Mouse (Mus musculus): ENCODE data around the gene Fut7. TPM values are rescaled to one million over a fixed set of nuclear protein-coding genes. Genes with fewer than 3 reads are reported as not detected.

Fut7 gene
- total RNA-seq, 2 experiments from 2014 or later = 0.87 to 0.94 TPM

DNA sequence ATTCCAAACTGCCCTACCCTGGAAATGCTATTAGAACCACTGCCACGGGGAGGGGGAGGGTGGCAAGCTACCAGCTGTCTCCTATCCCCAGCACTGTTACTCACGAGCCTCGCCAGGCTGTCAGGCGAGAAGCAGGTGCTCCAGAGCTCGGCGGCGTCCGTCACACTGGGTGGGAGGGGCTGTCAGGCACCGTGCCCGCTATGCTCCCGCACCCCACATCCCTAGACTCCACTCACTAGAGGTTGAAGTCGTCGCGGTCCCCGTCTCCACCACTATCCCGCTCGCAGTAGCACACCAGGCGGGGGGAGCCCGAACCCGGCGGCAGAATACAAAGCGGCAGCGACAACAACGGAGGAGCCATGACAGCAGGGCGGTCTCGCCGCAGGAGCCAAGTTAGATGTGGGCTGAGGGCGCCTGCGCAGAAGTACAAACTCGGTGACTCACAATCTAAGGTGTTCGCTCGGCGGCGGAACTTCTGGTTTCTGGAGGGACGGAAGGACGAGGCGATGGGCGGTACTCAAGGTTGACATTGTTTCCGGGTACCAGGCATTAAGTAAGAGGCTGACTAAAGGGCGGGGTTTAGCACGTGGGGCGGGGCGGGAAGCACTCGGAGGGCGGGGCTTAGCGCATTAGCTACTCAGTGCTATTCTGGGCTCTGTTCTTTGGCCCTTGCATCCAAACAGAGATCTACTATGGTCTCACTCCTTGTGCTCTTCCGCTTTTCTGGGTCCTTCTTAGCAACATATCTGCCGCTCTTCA lies 37.7 kb downstream of the Fut7 start, which contains the start of gene Paxx:
Paxx (minus strand) TSS at position 544 of the 759 bp plus-strand sequence.
- DNase-seq = peak; percentile 90 to 91

DNA sequence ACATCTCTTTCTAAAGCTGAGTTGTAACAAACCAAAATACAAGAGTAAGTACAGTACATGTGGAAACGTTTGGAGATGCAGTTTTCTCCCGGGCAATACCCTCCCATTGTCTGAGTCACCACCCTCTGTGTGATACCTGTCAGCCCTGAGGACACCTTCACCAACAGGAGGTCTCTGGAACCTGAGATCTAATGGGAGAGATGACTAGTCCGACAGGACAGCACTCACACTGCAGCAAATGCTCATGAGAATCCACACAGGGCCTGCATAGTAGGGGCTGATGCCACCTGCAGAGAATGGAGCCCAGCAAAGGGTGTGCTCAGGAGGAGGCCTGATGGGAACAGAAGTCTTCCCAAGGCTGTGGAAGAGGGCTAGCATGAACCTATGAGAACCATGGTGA lies 38.3 kb downstream of the Fut7 start:
- DNase-seq = no peak

DNA sequence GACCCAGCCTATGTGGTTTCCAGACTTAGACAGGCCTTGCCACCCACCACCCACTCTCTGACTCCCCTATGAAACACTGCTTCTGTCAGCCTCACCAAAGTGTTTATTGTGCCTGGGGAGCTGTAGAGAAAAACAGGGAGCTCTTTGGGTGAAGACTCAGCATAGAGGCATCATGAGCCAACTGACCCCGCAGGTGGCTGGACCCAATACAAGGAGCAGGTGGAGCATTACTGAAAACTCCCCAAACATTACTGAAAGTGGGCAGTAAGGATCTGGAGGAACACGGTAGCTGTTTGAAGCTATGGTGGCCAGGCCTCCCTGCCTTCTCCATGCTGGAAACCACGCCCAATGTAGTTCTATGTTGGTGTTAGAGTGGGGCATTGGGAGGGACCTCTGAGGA lies 40.6 kb downstream of the Fut7 start:
- no peak for DNase-seq

GRCm38 (mm10) chr2:25465256-25465655 lies 42.2 kb downstream of the Fut7 start:
- no peak for DNase-seq

- no peak for DNase-seq
These were observed 43.0 kb downstream of the Fut7 start for GRCm38 (mm10) chr2:25465816-25466635.

DNA sequence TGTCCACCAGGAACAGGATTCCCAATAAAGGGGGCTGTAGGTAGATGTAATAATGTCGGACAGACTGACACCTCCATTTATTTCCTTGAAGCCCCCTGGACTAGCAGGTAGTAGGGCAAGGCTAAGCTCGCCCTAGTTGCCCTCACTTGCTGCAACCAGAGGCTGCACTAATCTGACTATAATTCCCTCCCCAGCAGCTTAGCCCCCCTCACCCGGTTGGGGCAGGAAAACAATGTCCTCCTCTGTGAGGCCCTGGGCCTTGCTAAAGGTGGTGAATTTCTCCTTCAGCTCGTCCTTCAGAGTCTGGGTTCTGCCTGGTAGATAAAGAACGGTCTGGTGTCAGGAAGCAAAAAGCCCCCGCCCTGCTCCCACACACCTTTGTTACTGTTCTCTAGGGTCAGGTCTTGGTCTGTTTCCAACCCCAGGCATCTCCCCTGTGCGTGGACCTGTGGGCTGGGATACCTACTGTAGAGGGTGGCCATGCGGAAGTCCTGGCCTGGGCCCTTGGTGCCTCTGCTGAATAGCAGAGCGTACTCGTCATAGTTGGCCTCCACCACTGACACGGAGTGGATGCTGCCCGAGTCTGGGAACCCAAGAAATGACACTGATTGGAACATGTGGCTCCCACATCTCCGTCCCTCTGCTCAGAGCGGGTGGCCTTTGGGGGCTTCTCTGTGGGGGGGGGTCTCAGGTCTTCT lies 44.7 kb downstream of the Fut7 start:
- no peak for DNase-seq

DNA sequence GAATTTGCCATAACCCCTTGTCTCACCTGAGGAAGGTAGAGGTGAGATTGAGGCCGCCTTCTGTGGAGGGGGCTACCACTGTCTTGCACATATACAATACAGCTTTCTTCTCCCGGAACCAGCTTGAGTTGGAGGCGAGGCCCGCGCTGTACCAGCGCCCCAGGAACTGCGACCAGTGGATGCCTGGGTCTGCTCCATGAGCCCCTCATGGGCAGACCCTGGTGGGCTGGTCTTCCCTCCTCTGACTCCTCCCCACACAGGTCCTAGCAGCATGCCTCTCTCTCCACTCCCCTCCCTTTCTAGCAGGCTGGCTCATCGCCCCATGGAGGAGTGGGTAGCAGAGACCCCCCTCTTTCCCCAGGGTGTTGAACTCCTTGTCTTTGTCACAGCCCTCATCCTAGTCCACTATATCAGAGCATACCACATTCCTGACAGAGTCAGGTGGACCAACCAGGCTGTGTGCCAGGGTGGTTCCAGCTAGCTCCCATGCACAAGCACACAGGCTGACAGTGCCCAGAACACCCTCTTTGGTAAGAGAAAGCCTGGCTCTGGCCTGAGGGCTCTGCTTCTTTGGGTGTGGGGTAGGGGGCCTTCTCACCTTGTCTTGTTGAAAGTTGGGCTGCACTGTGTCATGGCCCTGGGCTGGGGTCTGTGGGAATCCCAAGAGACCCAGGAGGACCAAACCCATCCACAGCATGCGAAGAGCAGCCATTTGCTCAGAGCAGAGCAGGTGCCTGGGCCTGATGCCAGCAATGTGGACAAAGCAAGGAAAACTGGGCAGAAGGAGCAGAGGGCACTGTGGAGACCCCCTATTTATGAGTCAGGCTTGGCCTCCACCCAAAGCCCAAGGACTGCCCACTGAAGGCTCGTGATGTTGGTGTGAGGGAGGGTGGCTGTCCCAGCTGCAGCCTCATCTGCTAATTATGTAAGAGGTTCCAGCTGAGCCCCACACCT lies 46.2 kb downstream of the Fut7 start:
- peak; percentile 36 to 58 for DNase-seq

DNA sequence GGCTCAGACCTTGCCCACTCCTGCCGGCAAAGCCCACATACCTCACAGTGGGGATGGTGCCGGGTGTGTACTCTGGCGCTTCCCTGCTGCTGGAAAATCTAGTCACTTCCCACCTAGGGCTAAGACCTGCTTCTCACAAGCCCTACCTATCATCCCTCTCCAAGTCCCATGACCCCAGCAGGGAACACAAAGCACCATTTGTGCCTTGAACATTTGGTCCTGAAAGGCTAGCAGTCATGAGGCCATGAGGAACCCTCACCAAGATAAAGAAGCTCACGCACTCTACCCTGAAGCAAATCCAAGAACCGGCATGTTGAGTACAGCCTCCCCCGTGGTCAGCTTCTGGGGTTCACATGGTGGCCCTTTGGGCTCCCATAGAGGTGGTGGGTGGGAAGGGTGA lies 46.9 kb downstream of the Fut7 start, which contains the start of gene Ptgds:
Ptgds (minus strand) TSS at position 78 of the 400 bp plus-strand sequence.
- no peak for DNase-seq

- no peak for DNase-seq
These were observed 49.5 kb downstream of the Fut7 start for GRCm38 (mm10) chr2:25472550-25472949.

Small RNAs within 50 kb of the gene (microRNA-seq; reads per million reads assigned to microRNA genes)
- 5.3 to 7.8 reads per million in 2 experiments for gene Mir3087

Other genes starting within 250 kb of the Fut7 start
- gene Nrarp, start 242.5 kb upstream of the Fut7 start, total RNA-seq (2021) = 10 to 100 TPM; 21.3 to 21.5 TPM
- 1 to 10 TPM; 1.3 to 1.8 TPM for gene Tor4a, start 226.4 kb upstream of the Fut7 start, total RNA-seq (2021)
- 10 to 100 TPM; 55.1 to 58.1 TPM for gene Nelfb, start 211.8 kb upstream of the Fut7 start, total RNA-seq (2021)
- gene Stpg3, start 208.6 kb upstream of the Fut7 start, total RNA-seq (2021) = not detected
- not detected for gene Fam166a, start 204.5 kb upstream of the Fut7 start, total RNA-seq (2021)
- gene Tubb4b, start 198.6 kb upstream of the Fut7 start, total RNA-seq (2021) = 100 to 1,000 TPM; 309 to 323 TPM
- gene Slc34a3, start 188.9 kb upstream of the Fut7 start, total RNA-seq (2021) = not detected
- gene Rnf224, start 186.5 kb upstream of the Fut7 start, total RNA-seq (2021) = not detected
- gene Rnf208, start 181.0 kb upstream of the Fut7 start, total RNA-seq (2021) = 100 to 1,000 TPM; 223 to 232 TPM
- not detected for gene Cysrt1, start 180.8 kb upstream of the Fut7 start, total RNA-seq (2021)
- gene AL732309.1, start 176.4 kb upstream of the Fut7 start, total RNA-seq (2021) = 1 to 10 TPM; 2.2 to 4.4 TPM
- 10 to 100 TPM; 35.5 to 40.4 TPM for gene Tmem203, start 167.8 kb upstream of the Fut7 start, total RNA-seq (2021)
- 10 to 100 TPM; 19.4 to 23.1 TPM for gene Tprn, start 160.6 kb upstream of the Fut7 start, total RNA-seq (2021)
- 10 to 100 TPM; 65.0 to 69.4 TPM for gene Ssna1, start 150.8 kb upstream of the Fut7 start, total RNA-seq (2021)
- 10 to 100 TPM; 83.0 to 83.3 TPM for gene Anapc2, start 150.8 kb upstream of the Fut7 start, total RNA-seq (2021)
- gene Tmem210, start 135.1 kb upstream of the Fut7 start, total RNA-seq (2021) = not detected
- gene Lrrc26, start 133.4 kb upstream of the Fut7 start, total RNA-seq (2021) = not detected
- gene Grin1, start 104.1 kb upstream of the Fut7 start, total RNA-seq (2021) = 100 to 1,000 TPM; 420 to 431 TPM
- 10 to 100 TPM; 50.6 to 52.3 TPM for gene Man1b1, start 90.9 kb upstream of the Fut7 start, total RNA-seq (2021)
- 10 to 100 TPM; 26.1 to 38.4 TPM for gene Dpp7, start 66.9 kb upstream of the Fut7 start, total RNA-seq (2021)
- 10 to 100 TPM; 10.8 to 13.8 TPM for gene Uap1l1, start 57.6 kb upstream of the Fut7 start, total RNA-seq (2021)
- 1 to 10 TPM; 3.7 to 4.6 TPM for gene Sapcd2, start 50.9 kb upstream of the Fut7 start, total RNA-seq (2021)
- 10 to 100 TPM; 14.9 to 16.1 TPM for gene Entpd2, start 27.4 kb upstream of the Fut7 start, total RNA-seq (2021)
- 100 to 1,000 TPM; 422 to 431 TPM for gene Npdc1, start 23.9 kb upstream of the Fut7 start, total RNA-seq (2021)
- gene Abca2, start 5.4 kb downstream of the Fut7 start, total RNA-seq (2021) = 100 to 1,000 TPM; 147 to 167 TPM
- under 1 TPM in 1 of 2 experiments, not detected in 1; 0.66 TPM for gene Clic3, start 33.6 kb downstream of the Fut7 start, total RNA-seq (2021)
- gene Paxx, start 37.8 kb downstream of the Fut7 start, total RNA-seq (2021) = 10 to 100 TPM; 46.2 to 62.8 TPM
- gene Ptgds, start 46.8 kb downstream of the Fut7 start, total RNA-seq (2021) = 100 to 1,000 TPM; 435 to 800 TPM
- gene Lcn12, start 70.6 kb downstream of the Fut7 start, total RNA-seq (2021) = not detected
- gene Fbxw5, start 77.5 kb downstream of the Fut7 start, total RNA-seq (2021) = 100 to 1,000 TPM; 115 to 116 TPM
- gene C8g, start 78.5 kb downstream of the Fut7 start, total RNA-seq (2021) = 1 to 10 TPM in 1 of 2 experiments, under 1 TPM in 1; 0.88 to 1.5 TPM
- gene Traf2, start 123.7 kb downstream of the Fut7 start, total RNA-seq (2021) = 10 to 100 TPM; 11.9 to 12.6 TPM
- gene Edf1, start 134.6 kb downstream of the Fut7 start, total RNA-seq (2021) = 100 to 1,000 TPM; 200 to 212 TPM
- gene Mamdc4, start 151.6 kb downstream of the Fut7 start, total RNA-seq (2021) = 1 to 10 TPM; 3.1 to 3.2 TPM
- 10 to 100 TPM; 62.5 to 68.3 TPM for gene Phpt1, start 152.0 kb downstream of the Fut7 start, total RNA-seq (2021)
- gene Ajm1, start 158.5 kb downstream of the Fut7 start, total RNA-seq (2021) = 100 to 1,000 TPM in 1 of 2 experiments, 10 to 100 TPM in 1; 96.4 to 117 TPM
- gene Rabl6, start 185.3 kb downstream of the Fut7 start, total RNA-seq (2021) = 100 to 1,000 TPM; 142 to 155 TPM
- gene Ccdc183, start 194.4 kb downstream of the Fut7 start, total RNA-seq (2021) = not detected
- gene Tmem141, start 198.7 kb downstream of the Fut7 start, total RNA-seq (2021) = 10 to 100 TPM; 13.1 to 16.6 TPM
- under 1 TPM; 0.32 to 0.43 TPM for gene Fcna, start 204.8 kb downstream of the Fut7 start, total RNA-seq (2021)
- not detected for gene Lcn8, start 229.9 kb downstream of the Fut7 start, total RNA-seq (2021)
- not detected for gene Lcn5, start 234.7 kb downstream of the Fut7 start, total RNA-seq (2021)